Mouse (Mus musculus) cerebellum, adult 18-20 months (tissue): ENCODE measurements at regions not wholly inside any gene's neighbourhood (a gene's known extent, or its start where the extent isn't known, plus 50 kb on each side); places are given as distances from the start of the nearest gene placed in this dataset.
"Not testable (repeated sequence)": the region's sequence is repeated elsewhere in the genome, so short reads cannot be mapped to it uniquely, and the experiment has no call there.

Experiments used
- DNase-seq, 2 experiments: peaks; one replicate each; pipeline ENCODE4 v3.0.0; 2021

DNA sequence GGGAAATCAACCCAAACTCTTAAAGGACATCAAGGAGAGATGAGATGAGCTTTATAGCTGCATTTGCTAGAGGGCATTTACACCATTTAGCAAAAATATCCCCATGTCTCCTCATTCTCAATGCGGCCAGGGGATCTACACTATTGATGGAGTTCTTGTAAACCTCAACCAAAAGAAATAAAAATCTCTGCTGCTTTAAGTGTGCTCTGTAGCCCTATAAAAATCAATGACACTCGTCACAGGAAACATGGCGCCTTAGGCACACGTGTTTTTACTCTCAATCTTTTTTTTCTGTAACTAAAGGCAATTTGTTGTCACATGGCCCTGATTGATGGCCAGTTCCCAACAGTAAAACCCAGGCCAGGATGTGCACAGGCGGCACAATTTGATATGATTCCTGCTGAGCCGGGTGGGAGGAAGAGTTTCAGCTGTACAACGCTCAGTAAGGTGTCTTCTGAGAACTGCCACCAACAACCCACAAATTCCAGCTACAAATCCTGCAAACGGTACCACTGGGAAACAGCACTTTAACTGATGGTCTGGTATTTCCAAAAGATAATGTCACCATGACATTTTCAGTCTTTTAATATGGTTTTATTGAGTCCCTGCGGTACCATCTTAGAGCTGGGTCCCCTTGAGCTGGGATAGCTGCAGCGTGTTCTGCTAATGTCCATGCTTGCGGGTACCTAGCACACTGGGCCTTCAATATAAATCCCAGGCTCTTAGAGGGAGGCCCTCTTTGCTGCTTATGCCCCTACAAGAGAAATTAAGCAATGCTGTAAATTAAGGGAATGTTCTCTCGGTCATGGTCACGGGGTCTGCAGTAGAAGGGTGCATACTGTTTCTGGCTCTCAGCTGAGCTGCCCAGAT is 78.8 kb downstream of the Tpbg start:
- no peak for DNase-seq

DNA sequence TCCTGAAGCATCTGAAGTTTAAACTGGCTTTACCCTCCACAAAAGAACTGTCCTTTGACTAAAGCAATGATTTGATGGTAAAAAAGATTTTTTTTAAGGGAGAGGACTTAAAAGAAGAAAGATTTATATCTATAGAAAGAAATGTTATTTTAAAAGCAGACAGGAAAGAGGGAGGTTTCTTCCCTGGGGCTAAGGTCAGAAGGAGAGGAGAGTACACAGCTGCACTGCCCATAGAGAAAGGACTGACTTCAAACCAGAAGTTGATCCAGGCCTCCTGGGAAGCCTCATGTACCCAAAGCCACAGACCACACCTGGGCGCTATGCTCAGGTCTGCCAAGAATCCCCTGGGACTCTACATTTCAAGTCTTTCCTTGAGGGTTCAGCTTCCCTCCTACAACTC is 83.1 kb downstream of the Tpbg start:
- DNase-seq, result no peak

DNA sequence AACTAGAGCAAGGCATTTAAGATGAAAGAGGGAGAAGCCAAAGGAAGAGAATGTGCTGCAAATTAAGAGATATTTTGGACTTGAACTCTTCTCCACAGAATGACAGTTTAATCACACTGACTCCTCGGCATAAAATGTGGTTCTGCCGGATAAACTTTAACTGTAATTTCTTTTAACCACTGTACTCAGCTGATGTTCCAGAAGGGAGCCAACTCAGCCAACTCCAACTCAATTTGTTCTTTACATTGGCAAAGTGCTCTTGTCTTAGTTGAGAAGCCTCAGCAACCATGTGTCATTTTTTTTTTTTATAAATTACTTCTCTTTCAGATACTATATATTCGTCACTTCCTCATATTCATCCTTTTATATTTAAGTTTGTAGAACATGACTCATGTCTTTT is 90.0 kb downstream of the Tpbg start:
- no peak for DNase-seq

DNA sequence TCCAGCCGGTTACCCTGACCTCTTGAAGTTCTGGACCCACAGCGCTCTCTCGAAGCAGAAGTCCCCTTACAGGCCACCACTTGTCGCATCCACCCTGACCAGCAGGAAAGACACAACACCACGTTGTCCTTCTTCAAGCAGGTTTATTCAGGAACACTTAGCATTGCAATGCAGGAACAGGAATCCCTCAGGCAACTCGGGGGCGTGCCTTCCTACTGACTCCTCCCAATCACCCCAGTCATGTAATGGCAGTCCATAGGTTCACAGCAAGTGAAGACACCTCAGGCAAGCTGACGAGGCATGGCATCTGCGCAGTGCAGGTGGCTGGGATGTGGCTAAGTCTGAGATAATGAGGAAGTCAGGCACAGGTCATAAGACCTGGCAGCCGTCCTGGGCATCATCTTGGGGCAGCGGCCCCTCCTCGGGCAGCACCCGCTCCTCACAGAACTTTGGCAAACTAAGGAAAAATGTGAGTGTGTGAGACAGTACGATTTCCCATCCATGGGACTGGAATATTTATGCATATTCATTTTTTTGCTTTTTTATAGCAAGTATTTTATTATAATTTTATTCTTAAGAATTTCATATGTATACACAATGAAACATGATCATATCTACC is 101.0 kb downstream of the Tpbg start:
- not testable (repeated sequence) for DNase-seq

DNA sequence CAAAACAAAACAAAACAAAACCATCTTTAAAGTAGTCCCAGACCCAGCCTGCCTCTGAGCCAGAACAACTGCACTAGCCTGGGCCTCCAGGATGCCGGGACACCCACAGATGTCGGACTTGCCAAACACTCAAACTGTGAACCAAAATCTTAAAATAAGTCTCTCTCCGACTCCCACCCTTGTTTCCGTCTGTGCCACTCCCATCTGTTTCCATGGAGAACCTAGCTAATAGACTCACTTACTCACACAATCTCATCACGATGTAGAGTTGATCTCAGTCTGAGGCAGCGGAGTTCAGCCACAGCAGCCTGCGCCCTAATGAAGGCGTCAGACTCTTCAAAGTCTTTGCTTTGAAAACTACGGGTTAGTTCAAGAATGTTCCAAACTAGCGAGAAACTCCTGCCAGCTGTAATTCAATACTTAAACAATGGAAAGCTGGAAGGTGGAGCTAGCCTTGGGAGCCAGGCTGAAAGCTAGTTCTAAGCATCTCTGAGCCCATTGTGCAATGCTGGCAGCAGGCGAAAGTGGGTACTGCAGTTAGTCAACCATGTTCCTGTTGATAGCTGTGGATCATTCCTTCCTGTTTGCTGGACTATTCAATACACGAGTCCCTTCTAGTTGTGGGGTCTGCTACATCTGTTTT is 106.4 kb downstream of the Tpbg start:
- no peak for DNase-seq

DNA sequence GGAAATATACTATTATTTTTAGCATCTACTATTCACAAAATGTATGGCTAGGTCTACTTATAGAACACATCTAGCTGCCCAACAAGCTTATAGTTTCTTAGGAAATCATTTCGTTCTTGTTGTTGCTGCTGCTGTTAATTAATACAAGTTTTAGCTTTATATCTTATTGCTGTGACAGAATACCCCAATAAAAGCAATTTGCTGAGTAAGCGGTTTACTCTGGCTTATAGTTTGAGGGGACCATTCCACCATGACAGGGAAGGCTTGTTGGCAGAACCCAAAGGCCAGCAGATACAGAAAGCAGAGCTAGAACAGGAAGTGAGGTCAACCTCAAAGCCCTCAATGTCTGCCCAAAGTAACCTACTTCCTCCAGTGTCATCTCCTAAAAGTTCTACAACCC is 109.6 kb downstream of the Tpbg start:
- DNase-seq, result no peak

DNA sequence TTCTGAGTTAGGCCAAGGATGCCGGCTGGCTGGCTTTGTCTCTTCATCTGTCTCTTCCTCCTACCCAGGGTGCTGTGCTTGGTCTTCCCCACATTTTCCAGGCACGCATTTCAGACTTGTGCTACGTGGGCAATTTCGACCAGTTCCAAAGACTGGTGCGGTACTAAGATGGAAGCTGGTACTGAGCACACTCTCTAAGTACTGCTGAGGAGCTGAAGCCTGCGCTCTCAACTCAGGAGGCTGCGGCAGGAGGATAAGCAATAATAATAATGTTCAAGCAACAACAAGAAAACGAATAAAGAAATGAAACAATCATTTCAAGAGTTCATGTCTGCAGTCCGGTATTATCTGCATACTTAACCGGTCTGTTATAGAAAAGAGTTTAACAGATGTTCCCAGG is 127.9 kb downstream of the Tpbg start:
- no peak for DNase-seq

DNA sequence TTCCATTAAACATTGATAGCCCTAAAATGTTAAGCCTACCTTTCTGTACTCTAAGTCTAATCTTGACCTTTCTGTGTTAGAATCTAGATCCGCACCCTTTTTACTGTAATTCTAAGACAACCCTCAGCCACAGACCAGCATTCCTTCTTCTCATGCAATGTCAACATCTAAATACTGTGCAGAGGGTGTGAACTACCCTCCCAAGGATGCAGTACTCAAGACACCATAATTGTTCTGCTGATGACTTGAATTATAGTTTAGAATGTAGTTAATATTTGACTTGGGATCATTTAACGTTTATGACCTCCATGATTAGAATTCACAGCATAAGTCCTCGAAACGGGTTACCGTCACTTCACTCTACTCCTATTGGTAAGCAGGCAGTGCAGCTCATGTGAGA is 139.2 kb downstream of the Tpbg start:
- no peak for DNase-seq

DNA sequence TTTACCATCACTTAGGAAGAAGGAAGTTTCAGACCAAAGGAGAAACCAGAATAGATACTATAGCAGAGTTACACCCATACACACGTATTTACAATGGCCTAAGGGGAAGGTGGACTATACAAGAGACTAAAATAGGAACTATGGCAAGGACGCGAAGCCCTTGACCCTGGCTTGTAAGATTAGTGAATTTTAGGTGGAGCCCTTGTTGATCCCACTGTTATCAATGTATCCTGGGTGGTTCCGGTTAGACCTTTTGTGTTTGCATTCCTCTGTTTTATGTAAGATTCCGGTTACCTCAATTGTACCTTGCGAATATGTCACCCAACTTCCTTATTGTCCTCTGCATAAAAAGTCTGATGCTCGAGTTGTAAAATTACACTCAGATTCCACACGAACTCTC is 141.3 kb downstream of the Tpbg start:
- not testable (repeated sequence) for DNase-seq

DNA sequence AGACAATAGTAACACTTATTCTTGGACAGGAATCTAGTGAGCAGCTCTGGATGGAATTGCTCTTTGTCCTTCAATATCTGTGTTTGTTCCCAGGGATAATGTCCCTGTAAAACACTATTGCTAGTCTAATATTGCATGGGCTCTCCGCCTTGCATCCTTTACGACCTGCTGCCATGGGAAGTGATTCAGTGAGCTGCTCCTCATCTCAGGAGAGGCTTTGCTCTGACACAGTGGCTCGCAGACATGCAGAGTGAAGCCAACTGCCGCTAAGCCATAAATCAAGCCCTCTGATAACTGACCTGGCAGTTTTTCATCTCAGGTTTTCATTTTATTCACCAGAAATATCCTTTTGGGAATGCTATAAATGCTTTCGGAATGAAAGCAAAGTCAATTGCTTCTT is 143.5 kb downstream of the Tpbg start:
- DNase-seq, result no peak

DNA sequence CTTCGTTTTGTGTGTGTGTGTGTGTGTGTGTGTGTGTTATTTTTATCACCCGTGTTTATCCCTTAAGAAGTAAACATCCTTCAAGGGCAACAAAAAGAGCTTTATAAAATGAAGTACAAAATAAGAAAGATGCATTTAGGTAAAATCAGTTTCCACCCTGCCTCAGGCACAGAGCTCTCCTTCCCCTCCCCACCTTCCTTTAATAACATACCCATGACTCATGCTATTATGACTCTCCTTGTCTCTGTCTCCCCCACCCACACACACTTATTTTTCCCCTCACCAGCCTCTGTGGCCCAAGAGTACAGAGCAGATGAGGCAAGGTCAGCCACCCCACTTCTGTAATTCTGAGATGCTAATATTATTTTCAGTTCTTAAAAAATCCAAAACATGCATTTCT is 144.0 kb downstream of the Tpbg start:
- DNase-seq, result no peak

DNA sequence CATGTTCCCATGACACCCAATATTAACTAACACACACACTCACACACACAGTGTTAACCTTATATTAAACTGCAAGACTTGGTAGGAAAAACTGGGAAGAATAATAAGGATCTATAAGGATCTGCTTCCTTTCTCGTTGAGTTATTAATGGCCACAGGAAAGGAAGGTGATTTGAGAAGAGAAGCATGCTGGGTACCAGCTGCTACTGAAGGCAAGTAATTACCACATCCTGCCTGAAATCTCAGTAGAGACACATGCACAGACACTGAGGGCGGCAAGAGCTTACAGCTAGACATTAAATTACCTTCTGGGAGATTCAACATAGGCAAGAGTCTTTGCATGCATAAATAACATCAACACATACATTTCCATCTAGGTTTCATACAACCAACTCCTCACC is 160.8 kb downstream of the Tpbg start:
- DNase-seq, result no peak

DNA sequence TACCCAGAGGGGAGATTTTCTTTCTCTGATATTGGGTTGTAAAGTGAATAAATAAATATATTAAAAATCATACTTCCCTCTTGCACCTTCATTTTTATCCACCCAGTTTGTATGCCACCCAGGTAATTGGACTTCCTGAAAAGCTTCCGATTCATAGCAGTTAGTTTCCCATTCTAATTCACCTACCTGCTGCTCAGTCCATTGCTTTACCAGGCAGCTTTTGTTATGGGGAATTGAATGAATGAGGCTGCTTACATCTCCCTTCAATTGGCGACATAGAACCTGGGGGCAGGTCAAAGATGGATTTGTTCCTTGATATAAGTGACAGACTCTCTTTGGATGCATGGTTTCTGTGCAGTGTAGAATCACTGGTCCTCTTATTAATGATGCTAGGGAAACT is 169.5 kb downstream of the Tpbg start:
- DNase-seq, result no peak

DNA sequence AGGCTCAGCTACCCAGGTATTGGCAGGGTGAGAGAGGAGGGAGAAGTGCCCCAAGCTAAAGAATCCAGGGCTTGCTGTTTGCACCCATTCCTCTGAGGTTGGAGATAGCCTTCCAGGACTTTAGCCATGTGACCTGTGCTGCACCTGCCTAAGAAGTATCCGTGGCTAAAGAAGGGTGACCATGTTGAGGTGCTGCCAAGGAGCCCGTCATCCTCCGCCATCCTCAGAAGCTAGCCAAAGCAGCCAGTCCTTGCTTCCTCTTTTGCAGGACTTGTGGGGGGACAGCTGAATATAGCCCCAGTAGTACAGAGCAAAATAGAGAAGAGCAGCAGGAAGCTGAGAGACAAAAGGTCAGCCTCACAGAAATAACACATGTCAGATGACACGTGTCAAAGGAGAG is 173.7 kb downstream of the Tpbg start:
- DNase-seq, result no peak

DNA sequence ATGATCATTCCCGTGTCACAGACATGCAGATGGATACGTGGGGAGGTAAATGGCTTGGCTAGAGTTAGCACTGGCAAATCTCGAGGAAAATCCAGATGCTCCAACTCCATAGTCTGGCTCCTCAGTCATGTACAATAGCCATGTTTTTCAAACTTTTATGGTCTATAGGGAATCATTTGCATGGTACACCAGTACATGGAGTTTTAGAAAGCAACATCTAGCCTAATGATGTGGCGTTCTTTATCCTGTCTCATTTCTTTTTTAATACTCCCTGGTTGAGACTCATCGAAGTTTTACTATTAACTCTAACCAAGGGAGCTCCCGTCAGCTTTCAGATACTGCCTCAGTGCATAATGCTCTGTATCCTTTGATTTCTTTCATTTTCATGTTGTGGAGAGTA is 178.0 kb downstream of the Tpbg start:
- no peak for DNase-seq

DNA sequence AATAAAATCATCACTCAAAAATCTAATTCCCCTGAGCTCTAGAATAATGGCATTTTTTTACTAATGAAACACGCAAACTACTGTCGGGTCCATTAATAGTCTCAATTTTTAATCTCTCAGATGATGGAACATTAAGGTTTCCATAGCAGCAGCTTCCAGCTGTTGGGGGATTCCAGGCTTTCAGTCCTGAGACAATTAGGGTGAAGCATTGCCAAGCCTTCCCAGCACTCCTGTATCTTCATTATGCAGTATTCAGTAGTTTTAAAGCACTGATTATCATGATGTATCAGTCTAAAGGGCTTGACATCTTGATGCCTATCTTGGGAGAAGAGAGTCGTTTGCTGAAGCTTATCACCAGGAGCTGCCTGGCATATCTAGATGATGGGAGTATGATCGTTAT is 178.6 kb downstream of the Tpbg start:
- no peak for DNase-seq

DNA sequence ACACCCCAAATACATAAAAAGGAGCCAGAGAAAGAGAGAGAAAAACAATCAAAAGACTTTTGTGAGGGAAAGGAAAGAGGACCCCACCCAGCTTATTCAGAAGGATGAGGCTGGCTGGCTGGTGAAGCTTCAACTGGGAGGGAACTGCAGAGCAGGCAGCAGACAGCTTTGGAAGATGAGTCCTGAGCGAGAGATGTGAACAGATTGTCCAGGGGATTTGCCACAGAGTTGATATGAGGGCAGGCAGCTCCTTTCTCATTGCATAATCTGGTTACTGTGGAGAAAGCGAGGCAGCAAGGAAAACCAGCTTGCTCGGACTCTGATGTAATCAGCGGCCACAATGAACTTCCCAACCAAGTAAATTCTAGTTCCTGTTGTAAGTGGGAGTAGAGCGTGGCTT is 188.6 kb downstream of the Tpbg start:
- no peak for DNase-seq

DNA sequence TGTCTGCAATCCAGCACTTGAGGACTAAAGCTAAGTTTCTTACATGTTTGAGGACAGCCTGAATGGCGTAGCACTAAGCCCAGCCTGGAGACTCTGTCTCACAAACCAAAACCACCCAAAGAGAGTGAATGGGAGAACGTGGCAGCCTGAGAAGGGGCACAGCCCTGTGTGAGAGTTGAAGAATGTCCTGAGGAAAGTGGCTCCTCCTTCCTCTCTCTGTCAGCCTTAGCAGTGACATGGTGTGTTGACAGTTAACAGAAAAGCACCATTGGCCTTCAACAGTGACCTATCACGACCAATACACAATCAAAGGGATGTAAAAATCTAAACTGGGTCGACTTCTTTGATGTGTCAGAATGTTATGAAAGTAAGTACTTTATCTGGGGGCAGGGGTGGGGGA is 201.9 kb downstream of the Tpbg start:
- no peak for DNase-seq

DNA sequence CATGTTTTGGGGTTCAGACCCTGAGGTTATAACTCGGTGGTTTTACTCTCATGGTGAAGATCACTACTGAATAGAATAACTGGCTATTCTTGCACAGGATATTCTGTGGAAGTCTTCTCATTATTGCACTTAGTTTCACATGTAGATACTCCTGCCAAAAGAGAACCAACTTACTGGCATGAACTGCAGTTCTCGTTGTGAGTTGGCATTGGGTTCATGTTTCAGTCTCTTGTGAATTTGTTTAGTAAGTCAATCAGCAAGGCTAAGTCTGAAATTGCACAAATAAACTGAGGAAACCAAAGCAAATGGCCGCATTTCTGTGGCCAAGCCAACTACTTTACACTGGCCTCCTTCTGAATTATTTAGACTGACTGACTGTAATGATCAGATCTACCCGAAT is 215.9 kb downstream of the Tpbg start:
- DNase-seq, result no peak

DNA sequence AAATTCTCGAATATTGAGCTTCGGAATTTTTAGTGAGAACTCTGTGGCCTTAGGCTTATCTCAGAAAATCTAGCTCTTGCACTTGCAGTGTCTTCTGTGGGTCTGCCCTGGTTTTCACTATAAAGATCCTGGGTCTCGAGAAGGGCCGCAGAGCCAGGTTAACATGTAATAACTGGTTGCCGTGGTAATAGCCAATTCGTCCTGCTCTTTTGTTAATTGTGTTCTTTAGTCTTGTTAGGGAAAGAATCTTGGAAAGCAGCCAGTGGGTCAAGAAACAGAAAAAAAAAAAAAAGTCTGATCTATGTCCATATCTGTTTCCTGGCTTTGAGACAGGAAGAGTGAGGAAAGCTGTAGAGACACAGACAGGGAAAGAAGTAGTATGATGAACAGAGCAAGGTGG is 217.9 kb downstream of the Tpbg start:
- no peak for DNase-seq

DNA sequence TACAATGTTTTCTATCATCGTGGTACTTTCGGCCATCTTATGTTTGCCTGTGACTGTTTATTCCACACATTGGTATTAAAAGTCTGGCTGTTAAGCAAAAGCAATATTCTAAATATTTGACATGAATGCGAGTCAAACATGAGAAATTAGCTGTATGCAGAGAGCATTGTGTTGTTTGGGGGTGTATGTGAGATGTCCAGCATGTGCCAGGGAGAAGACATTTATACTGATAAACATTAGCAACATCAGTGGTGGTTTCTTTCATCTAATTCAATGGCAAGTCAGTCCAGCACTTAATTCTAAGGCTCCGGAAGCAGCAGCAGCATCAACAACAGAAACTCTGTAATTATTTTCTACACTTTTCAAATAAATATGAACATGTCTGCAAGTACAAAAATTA is 219.1 kb downstream of the Tpbg start:
- DNase-seq, result no peak

DNA sequence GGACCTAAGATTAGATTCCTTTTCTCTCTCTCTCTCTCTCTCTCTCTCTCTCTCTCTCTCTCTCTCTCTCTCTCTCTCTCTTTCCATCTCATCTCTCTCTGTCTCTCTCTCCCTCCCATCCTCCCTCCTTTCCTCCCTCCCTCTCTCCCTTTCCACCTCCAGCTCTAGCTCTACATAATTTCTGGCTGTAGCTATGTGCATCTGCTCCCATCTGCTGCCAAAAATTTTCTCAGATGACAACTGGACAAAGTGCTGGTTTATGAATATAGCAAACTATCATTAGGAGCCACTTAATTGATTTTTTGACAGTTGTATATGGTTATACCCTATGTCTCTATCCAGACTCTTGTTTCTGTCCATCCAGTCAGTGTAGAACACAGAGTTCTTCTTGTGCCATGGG is 237.1 kb downstream of the Tpbg start:
- DNase-seq, result no peak

DNA sequence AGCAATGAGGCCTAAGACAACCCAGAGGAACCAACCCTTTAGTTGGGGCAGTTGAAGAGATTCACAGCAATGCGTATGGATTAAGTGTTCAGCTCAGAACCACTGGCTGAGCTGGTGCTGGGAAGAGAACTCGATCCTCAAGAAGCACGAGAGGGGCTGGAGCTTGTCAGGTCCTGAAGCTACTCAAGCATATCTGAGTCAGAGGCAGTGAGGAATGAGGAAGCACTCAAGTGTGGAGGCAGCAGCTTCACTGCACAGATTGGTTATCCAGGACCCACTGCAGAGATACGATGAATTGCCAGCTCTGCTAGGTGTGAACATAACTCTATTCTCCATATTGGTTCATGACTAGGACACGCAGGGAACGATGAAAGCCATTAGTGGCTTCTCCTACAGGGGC is 239.7 kb downstream of the Tpbg start:
- no peak for DNase-seq

DNA sequence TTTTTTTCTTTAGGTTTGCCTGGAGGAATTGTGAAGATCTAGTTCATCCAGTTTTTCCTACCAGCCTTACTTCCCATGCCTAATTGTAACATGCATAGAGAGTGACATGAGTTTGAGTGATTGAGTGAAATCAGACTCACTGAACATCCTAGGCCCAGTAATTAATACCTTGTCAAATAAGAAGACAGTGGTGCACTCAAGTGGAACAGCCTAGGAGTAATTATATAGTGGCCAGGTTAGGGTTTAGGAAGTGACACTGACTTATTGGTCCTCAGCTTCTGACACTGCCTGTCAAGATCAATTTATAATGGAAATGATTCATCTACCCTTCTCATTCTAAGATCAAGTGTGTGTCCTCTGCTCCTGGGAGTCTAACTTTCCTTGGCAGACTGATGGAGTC is 250.8 kb downstream of the Tpbg start:
- DNase-seq, result no peak
